ENCODE assay signal across 20 mouse cellular contexts in genomic region chr13:43474722-43475121, GRCm38 (mm10).
"Had no signal": no experiment of that assay in that cellular context is flagged by ENCODE, and none has a peak within 500 bp of the region (broad histone marks: within the 10 kb centered on the region; RNA-seq: fewer than 3 reads in every experiment).

No protein-coding gene starts in this region.

- H3K9ac ChIP-seq: lung, embryonic 15.5 days; midbrain, embryonic 13.5 days; midbrain, embryonic 15.5 days; neural tube, embryonic 13.5 days; neural tube, embryonic 15.5 days had no signal

- H3K27me3 ChIP-seq: lung, embryonic 15.5 days; megakaryocyte, embryonic 14.5 days; midbrain, embryonic 13.5 days; midbrain, embryonic 15.5 days; neural tube, embryonic 13.5 days; neural tube, embryonic 15.5 days had no signal

- H3K4me3 ChIP-seq: lung, embryonic 15.5 days; midbrain, embryonic 13.5 days; midbrain, embryonic 15.5 days; neural tube, embryonic 13.5 days; neural tube, embryonic 15.5 days had no signal

- DNase-seq: lung, adult 2 months; lung, postnatal 14 days; lung, postnatal 36 days; retina, postnatal 1 day; right cerebral cortex, adult 18-20 months; right cerebral cortex, postnatal 25 days; right cerebral cortex, postnatal 4 days; spleen, adult 18-20 months; thymus, adult 18-20 months; thymus, postnatal 14 days; thymus, postnatal 36 days had no signal

- H3K9me3 ChIP-seq: lung, embryonic 15.5 days; megakaryocyte, embryonic 14.5 days; midbrain, embryonic 15.5 days; neural tube, embryonic 13.5 days; neural tube, embryonic 15.5 days had no signal

- H3K36me3 ChIP-seq: lung, embryonic 15.5 days; midbrain, embryonic 13.5 days; midbrain, embryonic 15.5 days; neural tube, embryonic 15.5 days had no signal

- H3K4me2 ChIP-seq: lung, embryonic 15.5 days; midbrain, embryonic 11.5 days; midbrain, embryonic 13.5 days; midbrain, embryonic 15.5 days; neural tube, embryonic 13.5 days; neural tube, embryonic 15.5 days had no signal

- ATAC-seq: lung, postnatal 0 days; midbrain, embryonic 13.5 days; midbrain, embryonic 15.5 days had no signal

- H3K27ac ChIP-seq: lung, embryonic 15.5 days; macrophage; midbrain, embryonic 13.5 days; midbrain, embryonic 15.5 days; neural tube, embryonic 13.5 days; neural tube, embryonic 15.5 days had no signal
